Mouse (Mus musculus): ENCODE measurements around the gene Olfr1366.

Olfr1366 gene

DNA sequence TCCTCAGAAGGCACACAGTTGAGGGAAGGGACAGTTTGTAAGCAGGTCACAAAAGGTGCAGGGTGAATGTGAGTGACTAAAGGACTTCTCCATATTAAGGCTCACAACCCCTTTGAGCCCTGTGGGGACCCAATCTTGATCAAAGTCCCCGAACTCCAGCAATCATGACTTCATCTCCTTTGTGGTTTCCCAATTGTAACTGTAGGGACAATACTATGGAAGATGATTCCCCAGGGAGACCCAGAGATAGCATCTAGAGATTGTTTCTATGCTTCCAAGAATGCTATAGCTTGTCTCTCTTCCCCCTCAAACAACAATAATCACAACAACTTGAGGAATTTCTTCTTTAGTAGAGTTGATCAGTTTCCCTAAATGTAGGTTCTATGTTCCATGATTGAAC, at the start of gene Olfr1366:
Olfr1366 (minus strand) TSS at position 101 of the 400 bp plus-strand sequence.
- in situ Hi-C loops (cut with MboI; ENCODE audit: unreplicated experiment in 2 of 2), result no loop called here

DNA sequence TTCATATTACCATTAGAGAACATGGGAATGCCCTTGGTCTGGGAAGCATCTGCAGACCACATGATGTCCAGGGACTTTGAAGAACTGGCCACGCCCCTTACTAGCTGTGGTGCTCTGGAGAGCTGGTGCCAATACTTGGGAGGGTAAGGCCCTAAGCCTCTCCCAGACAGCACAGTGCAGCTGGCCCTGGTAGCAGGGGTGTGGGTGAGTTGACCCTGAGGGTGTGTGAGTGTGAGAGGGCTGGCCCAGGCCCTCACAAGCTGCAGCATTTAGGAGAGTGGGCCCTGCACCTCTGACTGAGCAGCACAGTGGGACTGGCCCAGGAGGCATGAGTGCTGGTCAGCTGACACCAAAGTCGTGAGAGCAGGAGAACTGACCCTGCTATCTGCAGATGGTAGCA, 49.0 kb upstream of the Olfr1366 start:
- in situ Hi-C loops (cut with MboI; ENCODE audit: unreplicated experiment in 2 of 2), result no loop called here

DNA sequence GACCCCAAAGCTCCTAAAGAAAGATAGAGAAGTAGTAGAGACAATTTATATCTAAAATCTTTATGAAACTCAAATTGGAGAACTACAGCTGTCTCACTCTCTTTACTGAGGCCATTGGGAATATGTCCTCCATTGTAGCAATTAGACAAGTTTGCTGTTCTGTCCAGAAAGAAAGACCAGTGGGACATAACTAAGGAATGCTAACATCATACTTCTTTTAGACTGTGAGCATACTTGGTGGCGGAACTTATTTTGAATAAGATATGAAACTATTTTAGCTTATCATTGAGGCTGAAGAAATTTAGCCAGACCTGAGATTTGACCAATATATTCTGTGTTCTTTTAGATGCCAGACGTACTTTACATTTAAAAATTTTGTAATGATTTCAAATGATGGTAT, 39.1 kb upstream of the Olfr1366 start, which contains the start of gene Olfr1364:
Olfr1364 (minus strand) TSS at position 101 of the 400 bp plus-strand sequence.
- in situ Hi-C loops (cut with MboI; ENCODE audit: unreplicated experiment in 2 of 2), result no loop called here

DNA sequence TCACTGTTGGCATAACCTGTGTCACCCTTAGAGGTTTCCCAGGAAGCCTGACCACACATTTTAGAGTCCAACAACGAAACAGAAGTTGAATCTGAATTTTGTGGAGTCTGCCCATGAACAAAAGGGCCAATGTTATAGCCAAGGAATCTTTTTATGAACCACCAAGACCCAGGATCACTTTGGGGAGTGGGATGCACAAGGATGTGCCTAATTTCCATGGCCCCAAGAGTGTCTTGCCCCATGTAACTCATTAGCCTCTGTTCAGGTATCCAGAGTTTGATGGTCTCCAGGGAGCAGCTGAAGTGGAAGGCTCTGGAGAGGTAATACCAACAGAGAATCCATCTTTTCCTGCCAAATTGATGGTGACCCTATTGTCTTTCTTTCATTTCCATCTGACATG, 17.2 kb upstream of the Olfr1366 start, which contains the start of gene Olfr1535:
Olfr1535 (minus strand) TSS at position 101 of the 400 bp plus-strand sequence.
- in situ Hi-C loops (cut with MboI; ENCODE audit: unreplicated experiment in 2 of 2), result no loop called here

DNA sequence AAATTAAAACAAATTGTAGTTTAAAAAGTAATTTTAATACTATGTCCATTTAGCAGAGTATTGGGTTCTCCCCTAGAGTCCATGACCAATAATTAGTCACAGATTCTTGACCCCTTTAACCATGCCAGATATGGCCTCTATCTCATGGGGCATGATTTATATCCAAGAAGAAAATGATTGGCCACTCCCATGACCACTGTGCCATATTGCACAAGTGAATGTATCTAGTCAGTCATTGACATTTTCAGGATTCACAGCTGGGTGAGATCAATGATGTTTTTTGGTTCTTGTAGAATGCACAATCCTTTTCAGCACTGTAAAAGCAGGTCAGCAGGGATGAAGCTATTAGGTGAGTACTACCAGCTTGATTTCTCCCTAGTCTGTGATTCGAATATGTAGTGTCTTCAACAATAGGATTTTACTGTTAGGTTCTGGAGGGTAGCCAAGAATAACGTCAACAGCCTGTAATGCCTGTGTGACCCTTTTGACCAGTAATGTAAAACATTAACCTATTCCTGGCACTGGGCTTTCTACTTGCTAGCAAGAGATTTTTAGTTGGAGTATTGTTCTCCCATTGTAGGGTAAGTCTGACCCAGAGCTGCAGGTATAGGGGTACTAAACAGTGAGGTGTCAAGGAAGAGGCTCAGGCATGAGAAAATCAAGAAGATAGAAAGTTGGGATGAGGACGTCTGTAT, 8.0 kb upstream of the Olfr1366 start:
- in situ Hi-C loops (cut with MboI; ENCODE audit: unreplicated experiment in 2 of 2), result no loop called here

DNA sequence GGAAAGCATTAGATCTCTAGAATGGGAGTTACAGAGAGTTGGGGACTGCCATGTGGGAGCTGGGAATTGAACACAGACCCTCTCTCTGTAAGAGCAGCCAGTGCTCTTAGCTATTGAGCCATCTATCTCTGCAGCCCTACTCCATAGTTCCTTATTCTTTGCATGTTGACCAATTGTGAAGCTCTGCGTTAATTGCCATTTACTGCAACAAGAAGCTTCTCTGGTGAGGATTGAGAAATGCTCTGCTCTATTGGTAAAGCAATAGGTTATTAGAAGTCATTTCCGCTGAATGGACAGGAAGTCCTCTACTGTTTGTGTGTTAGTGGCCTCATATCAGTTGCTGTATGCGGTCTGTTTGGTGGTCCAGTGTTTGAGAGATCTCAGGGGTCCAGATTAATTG, 6.9 kb upstream of the Olfr1366 start:
- in situ Hi-C loops (cut with MboI; ENCODE audit: unreplicated experiment in 2 of 2), result no loop called here

DNA sequence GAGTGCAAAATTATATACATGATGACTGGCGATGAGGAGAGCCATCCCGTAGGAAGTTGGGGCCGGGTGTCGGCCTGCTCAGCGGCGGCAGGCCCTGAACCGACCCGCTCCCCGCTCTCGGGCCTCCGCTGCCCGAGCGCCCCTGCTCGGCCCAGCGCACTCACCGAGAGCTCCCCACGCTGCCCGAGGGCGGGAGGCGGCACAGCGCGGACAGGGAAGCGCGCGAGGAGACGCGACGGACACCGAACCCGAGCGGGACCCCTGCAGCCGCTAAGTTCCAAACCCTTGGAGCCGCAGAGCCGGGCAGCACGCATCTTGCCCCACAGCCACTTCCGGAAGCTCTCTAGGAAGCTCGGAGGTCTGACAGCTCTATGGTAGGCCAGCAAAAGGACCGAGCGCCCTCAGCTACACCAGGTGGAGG, 11.8 kb downstream of the Olfr1366 start, which contains the start of gene Zkscan8:
Zkscan8 (minus strand) TSS at position 340 of the 421 bp plus-strand sequence.
- in situ Hi-C loops (cut with MboI; ENCODE audit: unreplicated experiment in 2 of 2), result loop anchor here in 1 of 2 experiments (5.0 kb wide), 1 partner anchor 128 kb away; the partner anchor contains the start of gene Zkscan3

DNA sequence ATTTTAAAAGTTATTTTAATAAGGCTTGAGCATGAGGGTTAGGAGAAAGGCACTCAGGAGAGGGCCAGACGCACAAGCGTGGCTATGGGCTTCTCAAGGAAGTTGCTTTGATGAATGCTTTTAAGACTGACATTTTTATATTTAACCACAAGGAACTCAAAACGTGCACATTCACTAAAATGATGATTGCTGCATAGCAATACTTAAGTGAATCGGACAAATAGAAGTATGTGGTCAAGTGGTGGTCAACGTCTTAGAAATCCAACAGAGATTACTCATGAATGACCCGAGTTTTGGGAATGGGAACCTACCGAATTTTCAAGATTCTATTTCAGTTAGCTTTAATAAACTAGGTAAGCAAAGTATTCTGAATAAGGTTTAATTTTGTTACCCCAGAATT, 12.5 kb downstream of the Olfr1366 start:
- in situ Hi-C loops (cut with MboI; ENCODE audit: unreplicated experiment in 2 of 2), result loop anchor here in 1 of 2 experiments (5.0 kb wide), 1 partner anchor 128 kb away; the partner anchor contains the start of gene Zkscan3

DNA sequence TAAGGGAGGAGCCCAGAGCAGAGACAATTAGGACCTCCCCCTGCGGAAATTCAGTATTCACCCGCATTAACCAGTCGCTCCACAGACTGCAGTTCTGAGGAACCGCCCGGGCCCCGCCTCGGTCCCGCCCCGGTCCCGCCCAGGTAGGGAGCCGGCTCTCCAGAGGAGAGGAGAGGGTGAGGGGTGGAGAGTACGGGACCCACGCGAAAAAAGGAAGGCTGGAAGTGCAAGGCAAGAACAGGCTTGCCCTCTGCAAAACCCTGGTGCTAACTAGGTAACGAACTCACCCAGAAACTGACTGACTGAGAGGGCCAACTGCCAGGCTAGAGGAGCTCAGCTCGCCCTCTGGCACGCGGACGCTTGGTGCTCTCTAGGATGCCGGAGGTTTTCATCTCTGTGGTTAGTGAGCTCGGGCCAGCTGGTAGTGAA, 36.4 kb downstream of the Olfr1366 start:
- in situ Hi-C loops (cut with MboI; ENCODE audit: unreplicated experiment in 2 of 2), result loop anchor here (5.0 to 25.0 kb wide), 2 partner anchors 54 to 206 kb away; partner anchors contain the start of genes Hist1h2ai (in 1 of the 2), Hist1h2bl (in 1 of the 2), Hist1h2bm (in 1 of the 2) and Hist1h3h (in 1 of the 2)

DNA sequence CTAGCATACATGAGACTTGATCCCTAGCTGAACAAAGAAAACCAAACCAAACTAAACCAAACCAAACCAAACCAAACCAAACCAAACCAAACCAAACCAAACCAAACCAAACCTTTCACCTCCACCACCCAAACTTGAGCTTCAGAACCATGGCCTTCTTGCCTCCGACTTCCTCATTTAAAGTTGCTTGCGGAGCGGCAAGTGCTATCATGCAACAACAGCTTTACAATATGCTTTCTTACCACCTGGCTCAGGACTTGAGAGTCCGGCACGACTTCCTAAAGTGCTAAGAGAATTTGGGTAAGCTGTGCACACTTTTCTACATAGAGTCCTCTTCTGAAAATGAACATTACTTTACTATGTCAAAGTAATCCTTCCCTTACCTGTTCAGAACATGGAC, 40.3 kb downstream of the Olfr1366 start:
- in situ Hi-C loops (cut with MboI; ENCODE audit: unreplicated experiment in 2 of 2), result loop anchor here in 1 of 2 experiments (25.0 kb wide), 1 partner anchor 210 kb away; the partner anchor contains the start of genes Hist1h2ai, Hist1h2bl, Hist1h2bm and Hist1h3h

DNA sequence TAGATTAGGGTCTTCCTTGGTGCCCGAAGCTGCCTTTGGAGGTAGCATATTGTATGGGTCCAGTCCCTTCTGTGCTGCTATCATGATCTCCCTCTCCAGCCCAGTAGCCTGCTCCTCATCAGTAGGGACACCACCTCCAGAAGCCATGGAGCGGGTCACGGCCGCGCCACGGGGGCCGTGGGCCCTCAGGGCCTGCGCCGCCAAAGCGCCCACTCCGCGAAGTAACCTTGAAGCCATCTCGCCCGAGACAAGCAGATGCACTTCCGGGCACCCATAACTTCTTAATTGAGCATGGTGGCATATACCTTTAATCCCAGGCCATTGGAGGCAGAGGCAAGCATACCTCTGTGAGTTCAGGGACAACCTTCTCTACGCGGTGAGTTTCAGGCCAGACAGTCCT, 41.4 kb downstream of the Olfr1366 start, which contains the start of gene Gm11273:
Gm11273 (minus strand) TSS at position 237 of the 400 bp plus-strand sequence.
- in situ Hi-C loops (cut with MboI; ENCODE audit: unreplicated experiment in 2 of 2), result loop anchor here in 1 of 2 experiments (25.0 kb wide), 1 partner anchor 211 kb away; the partner anchor contains the start of genes Hist1h2ai, Hist1h2bl, Hist1h2bm and Hist1h3h

DNA sequence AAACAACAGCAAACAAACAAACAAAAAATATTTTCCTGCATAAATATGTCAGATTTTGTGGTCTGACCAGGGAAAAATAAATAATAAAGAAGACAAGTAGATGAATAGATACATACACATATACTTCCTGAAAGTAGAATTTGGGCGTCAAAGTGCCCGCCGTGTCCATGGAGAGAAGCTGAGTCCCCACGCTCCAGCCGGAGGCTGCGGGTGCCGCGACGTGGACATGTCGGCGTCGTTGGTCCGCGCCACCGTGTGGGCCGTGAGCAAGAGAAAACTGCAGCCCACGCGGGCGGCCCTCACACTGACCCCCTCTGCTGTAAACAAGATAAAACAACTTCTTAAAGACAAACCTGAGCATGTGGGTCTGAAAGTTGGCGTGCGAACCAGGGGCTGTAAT, 47.5 kb downstream of the Olfr1366 start, which contains the start of gene AK157302:
AK157302 (plus strand) TSS at position 144 of the 400 bp plus-strand sequence.
- in situ Hi-C loops (cut with MboI; ENCODE audit: unreplicated experiment in 2 of 2), result no loop called here

DNA sequence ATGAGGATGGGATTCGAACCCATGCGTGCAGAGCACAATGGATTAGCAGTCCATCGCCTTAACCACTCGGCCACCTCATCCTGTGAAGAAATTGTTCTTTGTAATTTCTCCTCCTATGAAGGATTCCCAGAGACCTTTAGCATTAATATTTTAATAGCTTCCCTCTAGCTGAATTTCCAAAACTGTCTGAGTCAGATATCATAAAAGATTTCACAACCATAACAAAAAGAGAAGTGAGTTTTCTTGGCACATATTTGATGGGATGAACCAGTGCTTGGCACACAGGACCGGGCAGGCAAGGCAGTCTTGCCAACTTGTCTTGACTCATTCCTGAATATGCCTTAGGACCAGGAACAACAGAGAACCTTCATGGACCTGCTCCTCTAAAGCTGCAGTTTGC, 49.8 kb downstream of the Olfr1366 start:
- in situ Hi-C loops (cut with MboI; ENCODE audit: unreplicated experiment in 2 of 2), result no loop called here

DNA sequence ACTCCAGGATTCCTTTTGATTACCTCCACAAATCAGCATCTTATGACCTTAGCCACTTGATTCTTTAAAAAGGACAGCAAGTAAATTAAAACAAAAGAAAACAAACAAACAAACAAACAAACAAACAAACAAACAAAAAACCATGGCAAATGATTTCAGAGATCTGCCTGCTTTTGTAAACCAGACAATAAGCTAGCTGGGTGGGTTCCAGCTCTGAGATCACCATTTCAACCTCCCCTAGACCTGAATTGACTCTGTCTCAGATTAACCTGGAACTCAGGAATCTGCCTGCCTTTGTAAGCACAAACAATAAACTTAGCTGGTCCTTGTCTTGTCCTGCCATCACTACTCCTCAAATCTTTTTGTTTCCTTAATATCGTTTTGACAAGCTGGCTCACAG, 55.7 kb downstream of the Olfr1366 start:
- in situ Hi-C loops (cut with MboI; ENCODE audit: unreplicated experiment in 2 of 2), result no loop called here
